Mouse (Mus musculus) bone marrow macrophage, adult 2 months (primary cell): ENCODE results near the gene Galnt3.

ENCODE experiments used
- CTCF ChIP-seq: IDR thresholded peaks from 2 replicates; pipeline ENCODE4 v1.5.1; 2012; ENCODE audit warnings: low read depth, mild to moderate bottlenecking, low read length, moderate library complexity
- POLR2A ChIP-seq: IDR thresholded peaks from 2 replicates; pipeline ENCODE4 v1.6.1; 2012; ENCODE audit warnings: mild to moderate bottlenecking, low read depth, low read length, borderline replicate concordance

GRCm38 (mm10) chr2:66148654-66149230 lies 23.9 kb upstream of the Galnt3 start:
- TF ChIP-seq CTCF (no peak), POLR2A (no peak)
